Mouse (Mus musculus): Measurements from ENCODE around the gene Manbal. TPM values are rescaled to one million over a fixed set of nuclear protein-coding genes. Genes with fewer than 3 reads are reported as not detected.

Manbal gene
- 23.7 TPM for polyA plus RNA-seq (2014; fragmentation: Illumina TruSeq; extraction: RNeasy Lipid Tissue Mini Kit (QIAGEN cat#74804); ENCODE audit: low read depth, low replicate concordance)

DNA sequence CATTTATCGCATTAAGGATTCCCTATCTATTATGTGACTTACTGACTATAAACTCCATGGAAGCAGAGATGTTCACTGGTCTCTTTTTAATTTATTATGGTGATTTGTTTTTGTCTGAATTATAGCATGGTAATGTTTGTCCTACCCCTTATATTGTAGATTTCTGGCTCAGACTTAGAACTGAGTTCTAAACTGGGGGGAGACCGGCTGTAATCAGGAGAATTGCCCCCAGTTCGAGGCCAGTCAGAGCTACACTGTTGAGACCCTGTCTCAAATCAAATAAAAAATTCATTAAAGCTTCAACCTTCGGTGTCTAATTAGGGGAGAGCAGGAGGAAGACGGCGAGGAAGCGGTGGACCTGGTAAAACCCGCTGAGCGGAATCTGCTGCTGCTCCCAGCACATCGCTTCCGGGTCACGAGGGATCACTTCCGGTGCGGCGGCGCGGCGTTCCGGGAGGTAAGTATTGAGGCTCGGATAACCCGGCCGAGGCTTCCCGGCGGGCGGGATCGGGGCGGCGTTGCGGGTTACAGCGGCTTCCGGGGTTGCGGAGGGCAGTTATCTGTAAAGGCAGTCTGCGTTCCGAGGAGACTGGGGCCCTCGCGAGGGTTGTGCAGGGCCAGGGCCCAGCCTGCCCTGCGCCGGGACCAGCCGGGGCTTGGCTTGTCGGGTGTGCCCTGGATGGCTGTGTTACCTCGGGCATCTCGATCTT, at the start of gene Manbal:
Gene Manbal (plus strand): TSS at position 411 of the 710 bp plus-strand sequence.

DNA sequence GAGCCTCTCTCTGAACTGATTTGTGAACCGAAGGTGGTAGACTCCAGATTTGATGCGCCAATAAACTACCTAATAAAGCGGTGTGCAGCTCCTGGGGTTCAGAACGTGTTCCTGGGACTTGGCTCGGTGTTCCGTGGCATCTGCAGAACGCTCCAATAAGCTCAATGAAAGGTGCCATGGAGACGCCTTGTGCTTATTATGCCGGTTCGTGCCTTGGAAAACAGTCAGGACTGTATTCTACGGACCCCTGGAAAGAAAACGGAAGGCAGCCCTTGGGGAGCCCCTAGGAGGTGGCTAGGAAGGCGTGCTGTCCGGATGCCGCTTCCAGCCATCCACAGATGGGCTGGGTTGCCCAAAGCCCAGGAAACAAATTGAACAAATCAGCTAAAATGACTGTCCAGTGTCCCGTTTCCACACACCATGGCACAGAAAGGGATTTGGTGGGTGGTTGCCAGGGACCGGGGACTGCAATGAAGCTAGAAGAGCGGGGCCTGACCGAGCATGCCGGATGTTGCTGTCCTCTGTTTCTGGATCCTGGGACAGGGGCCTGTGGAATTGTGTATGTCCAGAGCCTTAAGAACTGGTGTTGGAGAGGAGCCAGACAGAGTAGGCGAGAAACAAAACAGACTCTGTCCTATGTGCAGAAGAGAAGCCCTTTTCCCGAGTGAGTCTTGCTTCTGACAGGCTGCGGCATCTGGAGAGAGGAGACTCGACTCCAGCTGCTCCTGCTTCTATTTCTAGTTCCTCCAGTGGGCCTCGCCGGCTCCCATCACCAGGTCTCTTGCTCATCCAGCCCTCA, 19.8 kb upstream of the Manbal start, which contains the start of gene Ghrh:
Gene Ghrh (minus strand): TSS at position 146 of the 799 bp plus-strand sequence.

DNA sequence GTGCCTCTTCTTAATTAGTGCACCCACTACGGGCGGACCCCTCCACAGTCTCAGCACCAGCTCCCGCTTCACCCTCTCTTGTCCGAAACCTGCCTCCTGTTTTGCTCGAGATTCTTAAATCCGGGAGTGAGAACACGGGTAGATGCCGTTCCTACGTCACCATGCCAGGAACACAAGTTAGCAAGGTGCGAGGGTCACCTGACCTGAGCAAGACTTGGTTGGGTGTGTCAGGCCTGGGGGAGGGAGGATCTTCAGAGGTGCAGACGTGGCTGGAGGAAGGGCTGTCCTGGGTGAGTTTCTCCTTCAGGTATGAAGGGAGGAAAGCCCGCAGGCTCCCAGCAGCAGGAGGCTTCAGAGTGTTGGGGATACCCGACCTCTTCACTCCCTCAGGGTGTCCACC, 50.8 kb downstream of the Manbal start, which contains the start of gene Src:
Gene Src (plus strand): TSS at position 239 of the 400 bp plus-strand sequence.

Other genes with a start within 250 kb of the Manbal start
- 30.2 TPM for gene Samhd1, start 232.3 kb upstream of the Manbal start, polyA plus RNA-seq (2014; fragmentation: Illumina TruSeq; extraction: RNeasy Lipid Tissue Mini Kit (QIAGEN cat#74804); ENCODE audit: low read depth, low replicate concordance)
- 2.1 TPM for gene Rbl1, start 163.1 kb upstream of the Manbal start, polyA plus RNA-seq (2014; fragmentation: Illumina TruSeq; extraction: RNeasy Lipid Tissue Mini Kit (QIAGEN cat#74804); ENCODE audit: low read depth, low replicate concordance)
- 99.3 TPM for gene Rpn2, start 88.6 kb upstream of the Manbal start, polyA plus RNA-seq (2014; fragmentation: Illumina TruSeq; extraction: RNeasy Lipid Tissue Mini Kit (QIAGEN cat#74804); ENCODE audit: low read depth, low replicate concordance)
- gene Mroh8, start 88.0 kb upstream of the Manbal start, polyA plus RNA-seq (2014; fragmentation: Illumina TruSeq; extraction: RNeasy Lipid Tissue Mini Kit (QIAGEN cat#74804); ENCODE audit: low read depth, low replicate concordance) = not detected
- not detected for gene Ghrh, start 20.1 kb upstream of the Manbal start, polyA plus RNA-seq (2014; fragmentation: Illumina TruSeq; extraction: RNeasy Lipid Tissue Mini Kit (QIAGEN cat#74804); ENCODE audit: low read depth, low replicate concordance)
- gene Src, start 50.9 kb downstream of the Manbal start, polyA plus RNA-seq (2014; fragmentation: Illumina TruSeq; extraction: RNeasy Lipid Tissue Mini Kit (QIAGEN cat#74804); ENCODE audit: low read depth, low replicate concordance) = 2.9 TPM
- gene Nnat, start 192.5 kb downstream of the Manbal start, polyA plus RNA-seq (2014; fragmentation: Illumina TruSeq; extraction: RNeasy Lipid Tissue Mini Kit (QIAGEN cat#74804); ENCODE audit: low read depth, low replicate concordance) = 1.3 TPM
- gene Blcap, start 203.7 kb downstream of the Manbal start, polyA plus RNA-seq (2014; fragmentation: Illumina TruSeq; extraction: RNeasy Lipid Tissue Mini Kit (QIAGEN cat#74804); ENCODE audit: low read depth, low replicate concordance) = 55.5 TPM